Mouse (Mus musculus) layer of hippocampus, adult 9-11 months (tissue): ENCODE results near the gene Cdh1.
"Not testable (repeated sequence)": the region's sequence is repeated elsewhere in the genome, so short reads cannot be mapped to it uniquely, and the experiment has no call there.

ENCODE experiments used
- DNase-seq: peaks from one replicate; pipeline ENCODE4 v3.0.0; 2022

Cdh1 gene

GRCm38 (mm10) chr8:106595623-106596022 lies 7.5 kb upstream of the Cdh1 start:
- not testable (repeated sequence) for DNase-seq

- DNase-seq: no peak
Measured at GRCm38 (mm10) chr8:106597067-106597466, 6.1 kb upstream of the Cdh1 start.

- DNase-seq: no peak
Measured at GRCm38 (mm10) chr8:106599265-106599979, 3.7 kb upstream of the Cdh1 start.

GRCm38 (mm10) chr8:106603933-106604332 lies 782 bp downstream of the Cdh1 start:
- DNase-seq: no peak

- no peak for DNase-seq
Measured at GRCm38 (mm10) chr8:106605657-106606056, 2.5 kb downstream of the Cdh1 start.

- DNase-seq: no peak
Measured at GRCm38 (mm10) chr8:106606121-106606520, 3.0 kb downstream of the Cdh1 start.

- no peak for DNase-seq
Measured at GRCm38 (mm10) chr8:106606601-106607145, 3.5 kb downstream of the Cdh1 start.

GRCm38 (mm10) chr8:106607783-106608182 lies 4.6 kb downstream of the Cdh1 start:
- DNase-seq: not testable (repeated sequence)

GRCm38 (mm10) chr8:106608425-106608824 lies 5.3 kb downstream of the Cdh1 start:
- DNase-seq: no peak

GRCm38 (mm10) chr8:106609076-106609903 lies 6.1 kb downstream of the Cdh1 start:
- no peak for DNase-seq

- DNase-seq: no peak
Measured at GRCm38 (mm10) chr8:106610958-106611640, 7.9 kb downstream of the Cdh1 start.

GRCm38 (mm10) chr8:106612047-106612446 lies 8.9 kb downstream of the Cdh1 start:
- DNase-seq: no peak

- no peak for DNase-seq
Measured at GRCm38 (mm10) chr8:106614704-106615103, 11.6 kb downstream of the Cdh1 start.

- no peak for DNase-seq
Measured at GRCm38 (mm10) chr8:106615661-106616299, 12.6 kb downstream of the Cdh1 start.

- no peak for DNase-seq
Measured at GRCm38 (mm10) chr8:106616679-106617078, 13.5 kb downstream of the Cdh1 start.

GRCm38 (mm10) chr8:106617196-106617595 lies 14.0 kb downstream of the Cdh1 start:
- DNase-seq: no peak

GRCm38 (mm10) chr8:106617865-106618264 lies 14.7 kb downstream of the Cdh1 start:
- DNase-seq: no peak

- no peak for DNase-seq
Measured at GRCm38 (mm10) chr8:106618324-106618723, 15.2 kb downstream of the Cdh1 start.

- DNase-seq: peak; percentile 7
Measured at GRCm38 (mm10) chr8:106619549-106620245, 16.5 kb downstream of the Cdh1 start.

GRCm38 (mm10) chr8:106620488-106620887 lies 17.3 kb downstream of the Cdh1 start:
- DNase-seq: no peak

GRCm38 (mm10) chr8:106623016-106623415 lies 19.9 kb downstream of the Cdh1 start:
- no peak for DNase-seq

GRCm38 (mm10) chr8:106623451-106623850 lies 20.3 kb downstream of the Cdh1 start:
- no peak for DNase-seq
